Mouse (Mus musculus) hindbrain, postnatal 0 days (tissue): Measurements from ENCODE around the gene Riok2. TPM values are rescaled to one million over a fixed set of nuclear protein-coding genes. Genes with fewer than 3 reads are reported as not detected.

Experiments
- ATAC-seq: fragments of 200-750 bp; cut with Nextera tagmentation; 2 replicates; pipeline ENCODE4 v1.8.0; 2017; ENCODE audit warnings: mild to moderate bottlenecking, moderate TSS enrichment, moderate library complexity
- DNase-seq: peaks from one replicate; pipeline ENCODE4 v3.0.0-alpha.2; 2015; ENCODE audit warnings: low spot score
- H3K27ac ChIP-seq: fragments of 300-500 bp; sonication (generic); 2 replicates; pipeline ENCODE4 v1.5.1; 2014; ENCODE audit warnings: mild to moderate bottlenecking
- H3K27me3 ChIP-seq: fragments of 300-500 bp; sonication (generic); 2 replicates; pipeline ENCODE4 v1.6.1; 2014; ENCODE audit warnings: low read length, mixed read lengths; ENCODE audit not compliant: insufficient read depth
- H3K36me3 ChIP-seq: fragments of 300-500 bp; sonication (generic); 2 replicates; pipeline ENCODE4 v1.6.1; 2014; ENCODE audit warnings: low read length, mixed read lengths; ENCODE audit not compliant: insufficient read depth
- H3K4me1 ChIP-seq: fragments of 300-500 bp; sonication (generic); 2 replicates; pipeline ENCODE4 v1.6.1; 2014; ENCODE audit warnings: antibody characterized with exemption, low read length, mixed read lengths; ENCODE audit not compliant: insufficient read depth
- H3K4me2 ChIP-seq: fragments of 300-500 bp; sonication (generic); 2 replicates; pipeline ENCODE4 v1.6.1; 2014; ENCODE audit warnings: low read depth, mild to moderate bottlenecking, low read length, moderate library complexity, mixed read lengths
- H3K4me3 ChIP-seq: fragments of 300-500 bp; sonication (generic); 2 replicates; pipeline ENCODE4 v1.5.1; 2014; ENCODE audit warnings: low read length
- H3K9ac ChIP-seq: fragments of 300-500 bp; sonication (generic); replicated peaks from 2 replicates; pipeline ENCODE4 v1.6.1; 2014; ENCODE audit warnings: mild to moderate bottlenecking, low read length, moderate library complexity, mixed read lengths
- H3K9me3 ChIP-seq: fragments of 300-500 bp; sonication (generic); 2 replicates; pipeline ENCODE4 v1.6.1; 2016; ENCODE audit warnings: low read length, mixed read lengths
- CTCF ChIP-seq: IDR thresholded peaks from 2 replicates; pipeline ENCODE4 v1.5.1; 2016; ENCODE audit warnings: antibody characterized with exemption, control low read depth, low read depth
- WGBS: fragments of 180-500 bp; shearing (Covaris S2); extraction: QIAGEN DNeasy Blood & Tissue Kit; methylation state at CpG from one replicate; pipeline ENCODE4 v1.1.7; 2014; 5-methylcytosine and 5-hydroxymethylcytosine counted together
- polyA plus RNA-seq: library from polyadenylated mRNA; unstranded; fragments of >200 nt; fragmentation: Nextera tagmentation; extraction: Ambion mirVana; gene quantifications from 2 replicates; pipeline ENCODE4 v1.2.1, GENCODE M21; 2015
- total RNA-seq: library from RNA; depleted of rRNA; stranded (reverse); fragments of >200 nt; gene quantifications from 2 replicates; pipeline ENCODE4 v1.2.3, GENCODE M21; 2014; rRNA removed

The Riok2 gene
- total and polyA plus RNA-seq, 2 experiments from 2014 or later = 15.0 to 19.0 TPM

DNA sequence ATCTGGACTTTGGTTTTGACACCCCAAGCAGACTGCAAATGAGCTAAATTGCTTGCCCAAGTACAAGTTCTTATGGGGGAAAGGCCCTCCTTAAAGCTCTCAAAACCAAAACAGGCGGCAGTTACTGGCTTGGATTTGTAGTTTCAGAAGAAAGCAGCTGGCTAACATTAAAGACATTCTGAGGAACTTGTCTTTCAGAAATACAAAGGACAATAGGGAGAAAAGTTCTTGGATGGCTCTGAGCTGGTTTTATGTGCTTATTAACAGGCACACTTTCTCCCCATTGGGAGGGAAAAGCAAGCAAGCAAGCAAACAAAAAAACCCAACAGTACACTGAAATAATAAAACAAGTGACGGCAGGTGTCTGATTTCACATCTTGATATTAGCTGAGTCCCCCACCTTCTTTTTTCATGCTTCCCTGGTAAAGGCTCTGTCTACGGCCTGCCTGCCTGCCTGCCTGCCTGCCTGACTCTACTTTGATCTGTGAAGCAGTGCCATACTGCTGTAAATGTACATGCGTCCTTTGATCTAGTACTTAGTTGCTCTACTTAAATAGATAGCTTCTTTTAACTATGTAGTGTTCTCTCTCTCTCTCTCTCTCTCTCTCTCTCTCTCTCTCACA, 67.9 kb downstream of the Riok2 start:
- Histone ChIP-seq H3K27me3 (no peaks in the 10 kb centered on the region), H3K4me2 (no peak overlapping the region), H3K9me3 (no peaks in the 10 kb centered on the region), H3K4me3 (no peak overlapping the region), H3K27ac (no peak overlapping the region), H3K9ac (no peak overlapping the region), H3K36me3 (no peaks in the 10 kb centered on the region), H3K4me1 (no peaks in the 10 kb centered on the region)
- ATAC-seq (no peak), DNase-seq (no peak)
- TF ChIP-seq CTCF = no peak
- WGBS = 51% methylated on average over 4 of the region's 4 CpGs

DNA sequence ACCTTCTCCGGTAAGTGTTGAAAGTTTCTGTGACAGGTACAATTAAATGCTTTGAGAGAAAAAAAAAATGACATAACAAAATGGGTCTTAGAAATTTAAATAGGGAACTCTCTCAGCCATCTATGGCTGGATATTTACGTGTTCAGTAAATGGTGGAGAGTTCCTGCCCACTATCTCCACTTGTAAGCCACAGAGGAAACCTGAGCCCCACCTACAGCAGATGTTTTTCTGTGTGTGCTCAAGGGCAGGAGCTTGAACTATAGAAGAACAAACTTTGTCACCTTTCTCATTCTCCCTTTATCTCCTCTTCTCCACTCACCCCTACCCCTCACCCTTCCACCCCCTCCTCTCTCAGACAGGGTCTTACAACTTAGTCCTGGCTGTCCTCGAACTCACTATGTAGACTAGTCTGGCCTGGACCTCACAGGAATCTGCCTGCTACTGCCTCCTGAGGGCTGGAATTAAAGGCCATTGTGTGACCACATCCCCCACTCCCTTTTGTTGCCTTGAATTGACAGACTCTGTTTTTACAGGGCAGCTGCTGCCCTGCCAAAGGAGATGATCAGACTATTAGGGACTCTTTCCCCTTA, 70.3 kb downstream of the Riok2 start:
- H3K27ac ChIP-seq = no peak overlapping the region
- H3K9ac ChIP-seq = no peak overlapping the region
- no peak for TF ChIP-seq CTCF
- ATAC-seq = no peak
- no peaks in the 10 kb centered on the region for H3K9me3 ChIP-seq
- WGBS = 85% methylated on average over 3 of the region's 3 CpGs
- no peak for DNase-seq
- peaks cover 3% of the 10 kb centered on the region; the same call in 1 of the 2 replicates for H3K4me1 ChIP-seq
- H3K36me3 ChIP-seq = no peaks in the 10 kb centered on the region
- no peak overlapping the region for H3K4me3 ChIP-seq
- no peaks in the 10 kb centered on the region for H3K27me3 ChIP-seq
- no peak overlapping the region for H3K4me2 ChIP-seq

Other genes with a start within 250 kb of the Riok2 start
- 9.9 and 11.2 TPM in 2 replicates for gene Lix1, start 28.4 kb downstream of the Riok2 start, total RNA-seq
- gene Lix1, start 28.4 kb downstream of the Riok2 start, polyA plus RNA-seq = 11.9 and 13.5 TPM in 2 replicates